Mouse (Mus musculus) gastrocnemius, postnatal 4 days (tissue): ENCODE measurements around the gene Serpinb9b. TPM values are rescaled to one million over a fixed set of nuclear protein-coding genes. Genes with fewer than 3 reads are reported as not detected.

Source experiments
- total RNA-seq, 2 experiments: library from RNA; stranded (reverse); gene quantifications; 2 replicates each; pipeline ENCODE4 v1.2.3; 2021

Serpinb9b gene
- total RNA-seq, 2 experiments from 2014 or later, result 0.17 to 0.26 TPM

Other genes with a start within 250 kb of the Serpinb9b start
- 100 to 1,000 TPM; 214 to 236 TPM for gene Mylk4, start 243.5 kb upstream of the Serpinb9b start, total RNA-seq
- gene Wrnip1, start 225.4 kb upstream of the Serpinb9b start, total RNA-seq, result 10 to 100 TPM; 24.8 to 26.7 TPM
- gene D930007J09Rik, start 224.6 kb upstream of the Serpinb9b start, total RNA-seq, result under 1 TPM in 1 of 2 experiments, not detected in 1; 0.83 TPM
- 10 to 100 TPM; 30.5 to 49.2 TPM for gene Serpinb1a, start 176.2 kb upstream of the Serpinb9b start, total RNA-seq
- gene Serpinb1c, start 129.2 kb upstream of the Serpinb9b start, total RNA-seq, result 1 to 10 TPM in 1 of 2 experiments, under 1 TPM in 1; 0.29 to 1.1 TPM
- 1 to 10 TPM; 2.1 to 2.4 TPM for gene Serpinb6b, start 62.2 kb upstream of the Serpinb9b start, total RNA-seq
- 1 to 10 TPM; 3.4 to 4.1 TPM for gene Serpinb9, start 24.2 kb upstream of the Serpinb9b start, total RNA-seq
- under 1 TPM; 0.22 to 0.36 TPM for gene Serpinb1b, start 51.2 kb downstream of the Serpinb9b start, total RNA-seq
- not detected for gene Serpinb9c, start 132.3 kb downstream of the Serpinb9b start, total RNA-seq
- gene Serpinb9d, start 165.5 kb downstream of the Serpinb9b start, total RNA-seq, result not detected
- gene Serpinb9e, start 222.2 kb downstream of the Serpinb9b start, total RNA-seq, result not detected